Mouse (Mus musculus): ENCODE measurements around the gene Svep1.

GRCm38 (mm10) chr4:58079631-58080030 is 127.0 kb downstream of the Svep1 start:
- TF ChIP-seq POLR2A (IDR thresholded peaks at IDR 0.05; ENCODE audit: low read depth, low read length) (no peak), CTCF (IDR thresholded peaks at IDR 0.05; ENCODE audit: extremely low read depth, insufficient read length, insufficient replicate concordance, low read depth, low read length) (no peak)
